Mouse (Mus musculus): Measurements from ENCODE around the gene Spib.

Spib gene

GRCm38 (mm10) chr7:44548497-44549087, 16.7 kb upstream of the Spib start, which contains the start of gene Pold1:
Pold1 (minus strand) TSS chr7:44548849.
- peak; percentile 100 for DNase-seq (ENCODE audit: low read depth, low spot score)

- no peak for DNase-seq (ENCODE audit: low read depth, low spot score)
These were observed 15.9 kb upstream of the Spib start for GRCm38 (mm10) chr7:44547725-44548124.

GRCm38 (mm10) chr7:44547041-44547440, 15.2 kb upstream of the Spib start:
- no peak for DNase-seq (ENCODE audit: low read depth, low spot score)

- DNase-seq (ENCODE audit: low read depth, low spot score), result no peak
These were observed 14.4 kb upstream of the Spib start for GRCm38 (mm10) chr7:44546274-44546673.

- no peak for DNase-seq (ENCODE audit: low read depth, low spot score)
These were observed 11.2 kb upstream of the Spib start for GRCm38 (mm10) chr7:44543071-44543470.

- DNase-seq (ENCODE audit: low read depth, low spot score), result no peak
These were observed 10.7 kb upstream of the Spib start for GRCm38 (mm10) chr7:44542555-44542954.

- no peak for DNase-seq (ENCODE audit: low read depth, low spot score)
These were observed 7.1 kb upstream of the Spib start for GRCm38 (mm10) chr7:44538756-44539624.

- no peak for DNase-seq (ENCODE audit: low read depth, low spot score)
These were observed 5.6 kb upstream of the Spib start for GRCm38 (mm10) chr7:44537496-44537895.

GRCm38 (mm10) chr7:44537009-44537408, 5.1 kb upstream of the Spib start:
- no peak for DNase-seq (ENCODE audit: low read depth, low spot score)

- no peak for DNase-seq (ENCODE audit: low read depth, low spot score)
These were observed 4.7 kb upstream of the Spib start for GRCm38 (mm10) chr7:44536590-44536968.

- DNase-seq (ENCODE audit: low read depth, low spot score), result no peak
These were observed 4.1 kb upstream of the Spib start for GRCm38 (mm10) chr7:44535657-44536589.

- DNase-seq (ENCODE audit: low read depth, low spot score), result no peak
These were observed 3.0 kb upstream of the Spib start for GRCm38 (mm10) chr7:44534656-44535441.

GRCm38 (mm10) chr7:44534242-44534641, 2.4 kb upstream of the Spib start:
- no peak for DNase-seq (ENCODE audit: low read depth, low spot score)

- no peak for DNase-seq (ENCODE audit: low read depth, low spot score)
These were observed 1.8 kb upstream of the Spib start for GRCm38 (mm10) chr7:44533746-44534045.

GRCm38 (mm10) chr7:44532918-44533745, 1.3 kb upstream of the Spib start:
- no peak for DNase-seq (ENCODE audit: low read depth, low spot score)

- no peak for DNase-seq (ENCODE audit: low read depth, low spot score)
These were observed 664 bp downstream of the Spib start for GRCm38 (mm10) chr7:44531207-44531606.

GRCm38 (mm10) chr7:44530507-44530906, 1.4 kb downstream of the Spib start:
- no peak for DNase-seq (ENCODE audit: low read depth, low spot score)

GRCm38 (mm10) chr7:44529518-44529917, 2.4 kb downstream of the Spib start:
- no peak for DNase-seq (ENCODE audit: low read depth, low spot score)

GRCm38 (mm10) chr7:44527483-44528398, 4.1 kb downstream of the Spib start:
- DNase-seq (ENCODE audit: low read depth, low spot score), result peak; percentile 73

All from ES-CJ7 (cell line).